In genomic region chr9:32595076-32595820, GRCm38 (mm10) we compare ENCODE assay signal across 10 mouse cellular contexts. TPM values are rescaled to one million over a fixed set of nuclear protein-coding genes. Genes with fewer than 3 reads are reported as not detected.
DNase-seq lines count a peak whose midpoint lies in the region; TF ChIP-seq lines count a peak whose summit lies in the region.
"Had no signal": no experiment of that assay in that cellular context is flagged by ENCODE, and none has a peak within 500 bp of the region (broad histone marks: within the 10 kb centered on the region; RNA-seq: fewer than 3 reads in every experiment).

No protein-coding gene starts in this region.

- H3K9me3 ChIP-seq in embryonic facial prominence, embryonic 10.5 days: no peaks in the 10 kb centered on the region

- H3K27me3 ChIP-seq in embryonic facial prominence, embryonic 10.5 days (replicated peaks; ENCODE audit: low read depth, poor library complexity, severe bottlenecking): peaks cover 48% of the 10 kb centered on the region

- peak overlapping the region; percentile 57; the same call in 1 of the 2 replicates for H3K27ac ChIP-seq in left cerebral cortex, adult 2 months
- peak overlapping the region; percentile 45; the same call in 1 of the 2 replicates for H3K27ac ChIP-seq in embryonic facial prominence, embryonic 10.5 days (replicated peaks)
- H3K27ac ChIP-seq: liver, embryonic 14.5 days had no signal

- H3K36me3 ChIP-seq in embryonic facial prominence, embryonic 10.5 days (replicated peaks): no peaks in the 10 kb centered on the region

- no peak overlapping the region for H3K4me3 ChIP-seq in left cerebral cortex, adult 2 months
- H3K4me3 ChIP-seq in embryonic facial prominence, embryonic 10.5 days: no peak overlapping the region

- no peak for TF ChIP-seq CTCF in left cerebral cortex, adult 2 months (IDR thresholded peaks at IDR 0.05)

- DNase-seq in heart, adult 11 months: peak; percentile 95
- no peak for DNase-seq in heart, postnatal 10 days
- DNase-seq in left cerebral cortex, adult 2 months (ENCODE audit: extremely low spot score in 1 of 2, low spot score in 2 of 2): no peak
- no peak for DNase-seq in left cerebral cortex, adult 9 months (ENCODE audit: low spot score in 2 of 2)
- no peak for DNase-seq in embryonic facial prominence, embryonic 10.5 days (ENCODE audit: low spot score)
- peak; percentile 34 to 38 for DNase-seq in kidney, postnatal 36 days
- no peak for DNase-seq in cerebellum, postnatal 14 days
- DNase-seq in spleen, postnatal 4 days (ENCODE audit: low spot score in 2 of 2): no peak
- DNase-seq: adrenal gland, adult 8-10 months had no signal

- intact Hi-C loops in heart, postnatal 10 days (cut with DNase I): loop anchor here (1.0 to 10.0 kb wide), 2 partner anchors 41 to 240 kb away; partner anchors contain the start of gene Ets1
- intact Hi-C loops in left cerebral cortex, adult 2 months (cut with DNase I): no loop called here

- H3K4me1 ChIP-seq in embryonic facial prominence, embryonic 10.5 days: peaks cover 45% of the 10 kb centered on the region

- 47% methylated on average over 7 of the region's 7 CpGs for WGBS in embryonic facial prominence, embryonic 10.5 days

RNA-seq across cellular contexts. Expression of gene Ets1, which starts 40.8 kb away (rescaled TPM):
- total RNA-seq in heart, postnatal 10 days (2021): 100 to 1,000 TPM; 119 to 154 TPM
- 10 to 100 TPM in 1 of 2 experiments, 1 to 10 TPM in 1; 7.8 to 11.2 TPM for total RNA-seq in left cerebral cortex, adult 2 months (2021)
- 34.0 and 38.6 TPM in 2 replicates for polyA plus RNA-seq in embryonic facial prominence, embryonic 10.5 days (2016; fragmentation: Nextera tagmentation; extraction: Ambion mirVana)

RNA-seq across cellular contexts. Expression of gene Fli1, which starts 52.6 kb away (rescaled TPM):
- total RNA-seq in heart, postnatal 10 days (2021): 10 to 100 TPM; 41.1 to 47.5 TPM
- total RNA-seq in left cerebral cortex, adult 2 months (2021): 1 to 10 TPM; 3.5 to 5.9 TPM
- 54.8 and 56.7 TPM in 2 replicates for polyA plus RNA-seq in embryonic facial prominence, embryonic 10.5 days (2016; fragmentation: Nextera tagmentation; extraction: Ambion mirVana)

Comparison
In these comparisons a context has a peak if more than half of its experiments do, and no peak if none do; other contexts are left out.
1. DNase-seq: peak in heart, adult 11 months (single experiment) and kidney, postnatal 36 days (2 of 2); none in heart, postnatal 10 days (0 of 2), left cerebral cortex, adult 2 months (0 of 2), left cerebral cortex, adult 9 months (0 of 2), embryonic facial prominence, embryonic 10.5 days (single experiment), cerebellum, postnatal 14 days (0 of 2) and spleen, postnatal 4 days (0 of 2).
2. RNA of gene Ets1, which starts 40.8 kb away (total RNA-seq): 119 to 154 TPM in heart, postnatal 10 days; 7.8 to 11.2 TPM in left cerebral cortex, adult 2 months; every median in the first group is over 4 times any median in the second.
3. RNA of gene Fli1, which starts 52.6 kb away (total RNA-seq): 41.1 to 47.5 TPM in heart, postnatal 10 days; 3.5 to 5.9 TPM in left cerebral cortex, adult 2 months; every median in the first group is over 4 times any median in the second.